Mouse (Mus musculus) neural tube, embryonic 15.5 days (tissue): ENCODE data around the gene Aldoart2. TPM values are rescaled to one million over a fixed set of nuclear protein-coding genes. Genes with fewer than 3 reads are reported as not detected.

Experiments
- ATAC-seq: fragments of 200-750 bp; cut with Nextera tagmentation; 2 replicates; pipeline ENCODE4 v1.8.0; 2017; ENCODE audit warnings: mild to moderate bottlenecking, moderate TSS enrichment, moderate library complexity; ENCODE audit not compliant: low FRiP score
- H3K27ac ChIP-seq: fragments of 300-500 bp; sonication (generic); replicated peaks from 2 replicates; pipeline ENCODE4 v1.5.1; 2015; ENCODE audit warnings: mild to moderate bottlenecking, inconsistent platforms
- H3K27me3 ChIP-seq: fragments of 300-500 bp; sonication (generic); replicated peaks from 2 replicates; pipeline ENCODE4 v1.6.1; 2015; ENCODE audit warnings: inconsistent platforms
- H3K36me3 ChIP-seq: fragments of 300-500 bp; sonication (generic); 2 replicates; pipeline ENCODE4 v1.6.1; 2015; ENCODE audit warnings: inconsistent platforms
- H3K4me1 ChIP-seq: fragments of 300-500 bp; sonication (generic); 2 replicates; pipeline ENCODE4 v1.6.1; 2015; ENCODE audit warnings: inconsistent platforms
- H3K4me2 ChIP-seq: fragments of 300-500 bp; sonication (generic); 2 replicates; pipeline ENCODE4 v1.6.1; 2015; ENCODE audit warnings: inconsistent platforms, mild to moderate bottlenecking, moderate library complexity
- H3K4me3 ChIP-seq: fragments of 300-500 bp; sonication (generic); replicated peaks from 2 replicates; pipeline ENCODE4 v1.5.1; 2015; ENCODE audit warnings: mild to moderate bottlenecking, inconsistent platforms
- H3K9ac ChIP-seq: fragments of 300-500 bp; sonication (generic); replicated peaks from 2 replicates; pipeline ENCODE4 v1.6.1; 2015; ENCODE audit warnings: mild to moderate bottlenecking, inconsistent platforms
- H3K9me3 ChIP-seq: fragments of 300-500 bp; sonication (generic); replicated peaks from 2 replicates; pipeline ENCODE4 v1.6.1; 2016; ENCODE audit warnings: inconsistent platforms
- WGBS: fragments of 180-500 bp; shearing (Covaris S2); methylation state at CpG from one replicate; pipeline ENCODE4 v1.1.7; 2015; ENCODE audit warnings: mixed read lengths; 5-methylcytosine and 5-hydroxymethylcytosine counted together
- polyA plus RNA-seq: library from polyadenylated mRNA; unstranded; fragments of >200 nt; fragmentation: Nextera tagmentation; extraction: Ambion mirVana; gene quantifications from 2 replicates; pipeline ENCODE4 v1.2.1, GENCODE M21; 2015

The Aldoart2 gene
- polyA plus RNA-seq, 1 experiment from 2014 or later, result 0.09 TPM

DNA sequence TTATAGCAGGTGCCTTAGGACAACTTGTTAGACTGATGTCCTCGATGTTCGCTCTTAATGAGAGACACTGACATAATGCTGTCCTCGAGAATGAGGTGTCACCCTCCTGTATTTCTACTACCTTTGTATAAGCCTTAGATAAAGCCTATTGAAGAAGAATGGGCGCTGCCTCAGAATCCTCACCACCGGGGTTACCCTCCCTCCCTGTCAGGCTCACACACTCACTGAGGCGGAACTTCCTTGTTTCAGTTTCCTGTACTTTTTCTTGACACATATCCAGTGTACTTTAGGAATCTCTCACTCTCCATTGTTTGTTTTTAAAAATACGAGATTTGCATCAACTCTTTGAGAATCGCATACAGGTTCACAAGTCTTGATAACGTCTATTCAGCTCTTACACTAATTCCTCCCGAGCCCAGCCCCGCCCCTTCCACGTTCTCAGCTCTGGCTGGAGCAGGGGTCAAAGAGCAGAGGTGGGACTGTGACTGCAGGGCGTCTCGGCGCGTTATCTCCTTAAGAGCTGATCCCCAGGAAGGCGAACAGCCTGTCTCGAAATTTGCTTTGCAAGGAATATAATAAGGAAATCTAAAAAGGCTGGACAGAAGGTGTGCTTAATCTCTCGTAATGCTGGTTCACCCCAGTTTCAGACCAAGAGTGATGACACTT lies 4.9 kb upstream of the Aldoart2 start:
- H3K27me3 ChIP-seq, result no peaks in the 10 kb centered on the region
- H3K36me3 ChIP-seq, result no peaks in the 10 kb centered on the region
- H3K4me1 ChIP-seq, result peaks cover 5% of the 10 kb centered on the region; the same call in 1 of the 2 replicates
- no peaks in the 10 kb centered on the region for H3K9me3 ChIP-seq
- H3K4me2 ChIP-seq, result peak overlapping the region; percentile 50
- ATAC-seq, result no peak
- H3K9ac ChIP-seq, result 0 out of 2 replicates have a peak overlapping the region, but pooled peaks have one; percentile 14
- 16% methylated on average over 19 of the region's 19 CpGs for WGBS
- H3K4me3 ChIP-seq, result peak overlapping the region; percentile 17
- no peak overlapping the region for H3K27ac ChIP-seq

DNA sequence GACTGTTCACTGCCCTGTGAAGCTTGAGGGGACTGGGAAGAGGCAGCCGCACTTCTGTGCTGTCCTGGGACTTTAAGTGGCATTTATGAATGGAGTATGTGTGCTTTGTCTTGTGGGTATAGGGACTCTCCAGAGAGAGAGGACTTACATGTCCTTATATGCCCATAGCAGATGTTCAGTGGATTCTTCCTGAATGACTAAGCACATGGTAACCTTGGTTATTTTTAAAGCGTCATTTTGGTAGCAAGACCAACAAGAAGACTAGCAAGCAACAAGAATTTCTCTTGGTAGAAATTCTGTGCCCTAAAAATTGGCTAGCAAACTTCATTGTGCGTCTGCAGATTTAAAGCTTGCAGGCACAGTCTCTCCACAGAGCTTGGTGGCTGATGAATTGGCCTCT lies 1.3 kb upstream of the Aldoart2 start:
- 91% methylated on average over 3 of the region's 3 CpGs for WGBS
- no peaks in the 10 kb centered on the region for H3K27me3 ChIP-seq
- no peak for ATAC-seq

DNA sequence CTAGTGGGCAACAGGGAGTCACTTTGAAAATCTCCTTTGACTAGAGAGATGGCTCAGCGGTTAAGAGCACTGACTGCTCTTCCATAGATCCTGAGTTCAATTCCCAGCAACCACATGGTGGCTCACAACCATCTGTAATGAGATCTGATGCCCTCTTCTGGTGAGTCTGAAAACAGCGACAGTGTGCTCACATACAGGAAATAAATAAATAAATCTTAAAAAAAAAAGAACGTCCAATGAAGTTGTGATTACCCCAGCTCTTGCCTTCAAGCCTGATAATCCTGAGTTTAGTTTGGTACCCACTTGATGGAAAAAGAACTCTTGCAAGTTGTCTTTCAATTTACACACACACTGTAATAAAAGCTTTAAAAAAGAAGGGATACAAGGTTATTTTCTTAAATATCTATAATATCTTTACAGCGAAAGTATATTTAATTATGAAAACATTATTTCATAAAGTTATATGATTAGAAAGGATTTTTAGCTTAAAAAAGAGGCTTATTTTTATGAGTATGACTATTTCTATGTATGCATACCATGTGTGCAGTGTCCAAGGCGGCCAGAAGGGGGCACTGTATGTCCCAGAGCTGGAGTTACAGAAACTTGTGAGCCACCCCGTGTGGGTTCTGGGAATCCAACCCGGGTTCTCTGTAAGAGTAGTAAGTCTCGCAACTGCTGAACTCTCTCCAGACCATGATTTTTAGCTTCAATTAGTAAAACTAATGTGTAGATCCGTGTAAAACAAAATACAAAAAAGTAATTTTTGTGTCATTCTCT lies 664 bp upstream of the Aldoart2 start:
- H3K36me3 ChIP-seq, result no peaks in the 10 kb centered on the region
- H3K27me3 ChIP-seq, result no peaks in the 10 kb centered on the region
- WGBS, result 89% methylated on average over 9 of the region's 9 CpGs
- H3K9ac ChIP-seq, result no peak overlapping the region
- no peak overlapping the region for H3K4me3 ChIP-seq
- no peak overlapping the region for H3K27ac ChIP-seq
- no peak overlapping the region for H3K4me2 ChIP-seq
- no peaks in the 10 kb centered on the region for H3K9me3 ChIP-seq
- peaks cover 10% of the 10 kb centered on the region; the same call in 1 of the 2 replicates for H3K4me1 ChIP-seq
- no peak for ATAC-seq

More for the DNA sequence above, 1.3 kb upstream of the Aldoart2 start:
- no peak overlapping the region for H3K4me2 ChIP-seq
- H3K4me1 ChIP-seq, result peaks cover 10% of the 10 kb centered on the region; the same call in 1 of the 2 replicates
- no peaks in the 10 kb centered on the region for H3K36me3 ChIP-seq
- H3K9ac ChIP-seq, result no peak overlapping the region
- no peak overlapping the region for H3K27ac ChIP-seq
- no peak overlapping the region for H3K4me3 ChIP-seq
- H3K9me3 ChIP-seq, result no peaks in the 10 kb centered on the region

DNA sequence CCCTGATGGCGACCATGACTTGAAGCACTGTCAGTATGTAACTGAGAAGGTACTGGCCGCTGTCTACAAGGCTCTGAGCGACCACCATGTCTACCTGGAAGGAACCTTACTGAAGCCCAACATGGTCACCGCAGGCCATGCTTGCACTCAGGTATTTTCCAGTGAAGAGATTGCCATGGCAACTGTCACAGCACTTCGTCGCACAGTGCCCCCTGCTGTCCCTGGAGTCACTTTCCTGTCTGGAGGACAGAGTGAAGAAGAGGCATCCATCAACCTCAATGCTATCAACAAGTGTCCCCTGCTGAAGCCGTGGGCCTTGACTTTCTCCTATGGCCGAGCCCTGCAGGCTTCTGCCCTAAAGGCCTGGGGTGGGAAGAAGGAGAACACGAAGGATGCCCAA lies 828 bp downstream of the Aldoart2 start:
- H3K4me2 ChIP-seq, result no peak overlapping the region

DNA sequence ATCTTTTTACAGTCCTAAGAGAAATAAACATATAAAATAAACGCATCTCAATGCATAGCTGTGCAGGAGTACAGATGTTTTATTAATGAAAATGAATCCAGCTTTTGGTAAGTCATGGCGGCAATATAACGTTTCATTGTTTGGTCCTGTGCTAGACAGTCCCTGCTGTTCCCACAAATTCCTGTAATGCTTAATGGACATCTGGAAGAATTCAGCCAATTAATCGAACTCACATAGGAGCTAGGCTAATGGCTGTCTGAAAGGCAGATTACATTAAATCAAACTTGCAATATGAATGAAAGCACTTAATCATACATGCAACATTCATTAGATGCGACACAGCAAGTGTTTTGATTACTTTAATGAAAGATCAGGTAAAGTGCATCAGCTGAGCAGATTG lies 1.8 kb downstream of the Aldoart2 start:
- Histone ChIP-seq H3K4me3 (no peak overlapping the region), H3K36me3 (no peaks in the 10 kb centered on the region), H3K4me2 (no peak overlapping the region), H3K9ac (no peak overlapping the region), H3K27ac (no peak overlapping the region), H3K27me3 (no peaks in the 10 kb centered on the region), H3K4me1 (0 out of 2 replicates have a peak, but pooled peaks cover 5% of the 10 kb centered on the region), H3K9me3 (no peaks in the 10 kb centered on the region)
- ATAC-seq, result no peak
- WGBS, result 55% methylated on average over 5 of the region's 5 CpGs

More for the DNA sequence above, 828 bp downstream of the Aldoart2 start:
- WGBS, result 76% methylated on average over 9 of the region's 9 CpGs
- no peak for ATAC-seq
- Histone ChIP-seq H3K36me3 (no peaks in the 10 kb centered on the region), H3K27ac (no peak overlapping the region), H3K27me3 (no peaks in the 10 kb centered on the region), H3K9ac (no peak overlapping the region), H3K4me1 (0 out of 2 replicates have a peak, but pooled peaks cover 5% of the 10 kb centered on the region), H3K9me3 (no peaks in the 10 kb centered on the region), H3K4me3 (no peak overlapping the region)

DNA sequence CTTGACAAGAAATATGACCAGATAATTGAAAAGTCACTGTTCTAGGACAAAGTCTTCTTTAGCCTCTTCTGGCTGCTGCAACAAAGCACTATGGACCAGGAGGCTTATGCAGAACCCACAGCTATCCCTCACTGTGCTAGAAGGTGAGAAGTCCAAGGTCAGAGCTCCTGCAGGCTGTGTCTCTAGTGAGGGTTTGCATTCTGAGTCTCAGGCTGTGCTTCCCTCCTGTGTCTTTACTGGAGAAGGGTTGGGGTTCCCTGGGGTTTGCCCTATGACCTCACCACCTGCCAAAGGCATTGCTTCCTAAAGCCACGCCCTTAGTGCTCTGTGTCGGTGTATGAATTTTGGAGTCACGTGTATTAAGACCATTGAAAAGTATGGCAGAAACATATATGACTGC lies 3.4 kb downstream of the Aldoart2 start:
- Histone ChIP-seq H3K27ac (no peak overlapping the region), H3K4me1 (peaks cover 8% of the 10 kb centered on the region; the same call in 1 of the 2 replicates), H3K36me3 (no peaks in the 10 kb centered on the region), H3K27me3 (no peaks in the 10 kb centered on the region), H3K9ac (no peak overlapping the region), H3K4me3 (no peak overlapping the region), H3K9me3 (no peaks in the 10 kb centered on the region), H3K4me2 (no peak overlapping the region)
- ATAC-seq, result no peak
- WGBS, result 82% methylated on average over 3 of the region's 3 CpGs

DNA sequence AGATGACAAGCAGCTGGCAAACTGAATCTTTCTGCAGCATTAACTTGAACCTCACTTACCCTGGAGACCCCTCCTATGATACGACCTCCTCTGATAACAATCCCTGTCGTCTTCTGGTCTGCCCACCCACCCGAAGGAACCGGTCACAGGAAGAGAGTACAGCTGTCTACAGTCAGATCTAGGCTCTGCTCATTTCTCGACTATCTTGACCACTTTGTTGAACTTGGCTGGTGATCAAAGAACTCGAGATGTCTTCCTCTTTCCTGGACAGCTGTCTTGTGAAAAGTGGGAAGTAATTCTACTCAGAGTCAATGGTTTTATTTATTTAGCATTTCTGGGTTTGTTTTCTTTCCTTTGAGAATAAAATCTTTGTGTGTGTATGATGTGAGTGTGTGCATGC lies 4.6 kb downstream of the Aldoart2 start:
- no peaks in the 10 kb centered on the region for H3K36me3 ChIP-seq
- no peak for ATAC-seq
- H3K9ac ChIP-seq, result no peak overlapping the region
- H3K4me2 ChIP-seq, result no peak overlapping the region
- H3K4me1 ChIP-seq, result peaks cover 8% of the 10 kb centered on the region; the same call in 1 of the 2 replicates
- no peaks in the 10 kb centered on the region for H3K9me3 ChIP-seq
- H3K27ac ChIP-seq, result no peak overlapping the region
- no peak overlapping the region for H3K4me3 ChIP-seq
- no peaks in the 10 kb centered on the region for H3K27me3 ChIP-seq
- WGBS, result 80% methylated on average over 6 of the region's 6 CpGs

DNA sequence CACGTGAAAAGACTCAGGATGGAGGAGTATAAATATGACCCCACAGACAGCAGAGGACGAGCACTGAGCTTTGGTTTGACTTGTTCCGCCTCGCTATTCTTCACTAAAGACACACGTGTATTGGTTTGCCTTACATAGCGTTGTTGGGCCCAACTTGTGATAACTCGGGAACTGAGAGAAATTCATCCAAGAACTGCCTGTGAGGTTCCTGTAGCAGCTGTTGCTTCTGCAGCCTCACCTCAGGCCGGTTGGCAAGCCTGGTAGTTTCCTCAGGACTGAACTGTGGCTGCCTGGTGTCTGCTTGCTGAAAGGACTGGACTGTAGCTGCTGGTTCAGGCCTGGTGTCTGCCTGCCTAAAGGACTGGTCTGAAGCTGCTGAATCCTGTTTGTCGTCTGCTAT lies 5.6 kb downstream of the Aldoart2 start:
- H3K9me3 ChIP-seq, result no peaks in the 10 kb centered on the region

DNA sequence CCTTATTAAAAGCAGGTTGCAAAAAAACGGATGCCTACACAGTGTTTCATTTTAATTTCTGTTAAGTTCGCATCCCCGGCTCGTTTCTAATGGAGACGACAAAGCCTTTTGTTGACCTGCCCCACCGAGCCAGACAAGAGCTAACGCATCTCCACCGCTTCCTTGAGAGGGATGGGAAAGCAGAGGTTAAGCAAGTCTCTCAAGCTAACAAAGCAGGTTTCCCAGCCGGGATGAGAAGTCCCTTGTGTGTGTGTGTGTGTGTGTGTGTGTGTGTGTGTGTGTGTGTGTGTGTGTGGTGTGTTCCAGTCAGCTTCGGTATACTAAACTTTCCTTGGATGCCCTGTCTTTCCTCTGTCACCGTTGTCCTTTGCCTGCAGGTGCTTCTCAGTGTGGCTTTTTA lies 6.1 kb downstream of the Aldoart2 start:
- Histone ChIP-seq H3K27ac (no peak overlapping the region), H3K36me3 (no peaks in the 10 kb centered on the region), H3K9me3 (no peaks in the 10 kb centered on the region), H3K9ac (no peak overlapping the region), H3K4me1 (peaks cover 7% of the 10 kb centered on the region; the same call in 1 of the 2 replicates), H3K27me3 (no peaks in the 10 kb centered on the region), H3K4me3 (no peak overlapping the region), H3K4me2 (no peak overlapping the region)
- 79% methylated on average over 11 of the region's 11 CpGs for WGBS
- ATAC-seq, result no peak

More for the DNA sequence above, 5.6 kb downstream of the Aldoart2 start:
- no peak overlapping the region for H3K27ac ChIP-seq
- peaks cover 8% of the 10 kb centered on the region; the same call in 1 of the 2 replicates for H3K4me1 ChIP-seq
- no peak overlapping the region for H3K4me3 ChIP-seq
- H3K9ac ChIP-seq, result no peak overlapping the region
- H3K4me2 ChIP-seq, result no peak overlapping the region
- no peak for ATAC-seq
- H3K36me3 ChIP-seq, result no peaks in the 10 kb centered on the region
- 93% methylated on average over 9 of the region's 9 CpGs for whole genome bisulfite sequencing
- H3K27me3 ChIP-seq, result no peaks in the 10 kb centered on the region

DNA sequence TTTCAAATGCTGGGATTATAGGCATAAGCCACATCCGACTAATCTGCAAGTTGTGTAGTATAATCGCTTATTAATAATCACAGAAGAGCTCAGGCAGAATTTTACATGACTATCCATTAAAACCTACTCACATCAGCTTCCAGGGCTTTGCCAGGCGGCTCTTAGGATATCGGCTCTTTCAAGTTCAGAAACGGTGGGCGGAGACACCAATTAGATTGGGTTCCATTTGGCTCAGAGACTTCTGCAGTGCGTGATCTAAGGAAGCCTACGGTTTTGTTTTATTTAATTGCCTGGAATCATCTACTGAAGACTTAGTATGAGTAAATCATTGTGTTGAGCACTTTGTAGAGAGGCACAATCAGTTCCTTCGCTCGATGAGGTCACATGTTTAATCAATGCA lies 6.6 kb downstream of the Aldoart2 start:
- Histone ChIP-seq H3K4me1 (peaks cover 5% of the 10 kb centered on the region; the same call in 1 of the 2 replicates), H3K27ac (no peak overlapping the region), H3K4me3 (no peak overlapping the region), H3K4me2 (no peak overlapping the region), H3K9me3 (no peaks in the 10 kb centered on the region), H3K27me3 (no peaks in the 10 kb centered on the region), H3K36me3 (no peaks in the 10 kb centered on the region), H3K9ac (no peak overlapping the region)
- no peak for ATAC-seq
- 81% methylated on average over 10 of the region's 10 CpGs for WGBS

DNA sequence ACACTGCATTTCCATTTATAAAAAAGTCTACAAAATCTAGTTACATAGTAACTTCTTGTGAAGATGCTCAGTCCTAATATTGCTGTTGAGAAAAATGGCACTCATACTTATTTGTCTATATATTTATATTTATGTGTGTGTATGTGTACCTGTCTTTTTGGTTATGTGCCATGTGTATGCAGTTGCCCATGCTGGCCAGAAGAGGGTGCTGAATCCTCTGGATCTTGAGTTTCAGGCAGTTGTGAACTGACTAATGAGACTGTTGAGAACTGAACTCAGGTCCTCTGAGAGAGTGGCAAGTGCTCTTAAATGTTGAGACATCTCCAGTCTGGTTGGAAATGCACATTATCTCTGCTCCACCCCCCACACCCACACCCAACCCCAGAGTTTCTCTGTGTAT lies 8.1 kb downstream of the Aldoart2 start:
- Histone ChIP-seq H3K9ac (no peak overlapping the region), H3K27ac (no peak overlapping the region), H3K27me3 (no peaks in the 10 kb centered on the region), H3K36me3 (no peaks in the 10 kb centered on the region), H3K9me3 (no peaks in the 10 kb centered on the region), H3K4me2 (no peak overlapping the region), H3K4me1 (peaks cover 3% of the 10 kb centered on the region; the same call in 1 of the 2 replicates), H3K4me3 (no peak overlapping the region)
- no peak for ATAC-seq

DNA sequence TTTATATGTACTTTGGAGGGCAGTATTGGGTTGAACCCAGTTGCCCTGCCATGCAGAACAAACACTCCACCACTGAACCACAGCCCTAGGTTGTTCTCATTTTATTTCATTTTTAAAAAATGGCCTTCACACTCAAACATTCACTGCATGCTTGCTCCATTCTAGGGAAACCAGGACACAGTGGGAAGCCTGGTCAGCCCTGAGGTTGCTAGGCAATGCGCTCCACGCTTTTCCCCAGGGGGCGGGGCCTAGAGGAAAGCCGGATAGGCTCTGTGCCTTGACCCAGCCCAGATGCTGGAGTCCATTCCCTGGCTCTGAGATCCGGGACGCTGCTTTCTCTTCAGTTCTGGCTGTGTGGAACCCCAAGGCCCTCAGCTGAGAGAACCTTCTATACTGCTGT lies 8.8 kb downstream of the Aldoart2 start:
- Histone ChIP-seq H3K4me1 (peaks cover 3% of the 10 kb centered on the region; the same call in 1 of the 2 replicates), H3K27ac (no peak overlapping the region), H3K9ac (no peak overlapping the region), H3K4me2 (no peak overlapping the region), H3K4me3 (no peak overlapping the region), H3K27me3 (no peaks in the 10 kb centered on the region), H3K9me3 (no peaks in the 10 kb centered on the region), H3K36me3 (no peaks in the 10 kb centered on the region)
- ATAC-seq, result no peak
- 6% methylated on average over 6 of the region's 6 CpGs for WGBS
